Mouse (Mus musculus) forebrain, embryonic 11.5 days (tissue): Measurements from ENCODE around the gene Fyttd1. TPM values are rescaled to one million over a fixed set of nuclear protein-coding genes. Genes with fewer than 3 reads are reported as not detected.

Source experiments
- ATAC-seq: fragments of 200-750 bp; cut with Nextera tagmentation; replicated peaks from 2 replicates; pipeline ENCODE4 v1.8.0; 2017; ENCODE audit warnings: moderate TSS enrichment; ENCODE audit not compliant: low FRiP score
- DNase-seq: peaks from one replicate; pipeline ENCODE4 v3.0.0-alpha.2; 2017; ENCODE audit warnings: low spot score
- H3K27ac ChIP-seq: fragments of 300-500 bp; sonication (generic); 2 replicates; pipeline ENCODE4 v1.5.1; 2014; ENCODE audit warnings: low read depth, low read length
- H3K27me3 ChIP-seq: fragments of 300-500 bp; sonication (generic); 2 replicates; pipeline ENCODE4 v1.6.1; 2014; ENCODE audit warnings: mild to moderate bottlenecking, low read length, mixed read lengths; ENCODE audit not compliant: control insufficient read depth, insufficient read depth
- H3K36me3 ChIP-seq: fragments of 300-500 bp; sonication (generic); 2 replicates; pipeline ENCODE4 v1.6.1; 2014; ENCODE audit warnings: mild to moderate bottlenecking, low read length, moderate library complexity, mixed read lengths; ENCODE audit not compliant: control insufficient read depth, insufficient read depth
- H3K4me1 ChIP-seq: fragments of 300-500 bp; sonication (generic); replicated peaks from 2 replicates; pipeline ENCODE4 v1.6.1; 2014; ENCODE audit warnings: low read length, mixed read lengths; ENCODE audit not compliant: control insufficient read depth, insufficient read depth
- H3K4me2 ChIP-seq: fragments of 300-500 bp; sonication (generic); 2 replicates; pipeline ENCODE4 v1.6.1; 2014; ENCODE audit warnings: low read depth, mild to moderate bottlenecking, low read length, moderate library complexity, mixed read lengths; ENCODE audit not compliant: severe bottlenecking
- H3K4me3 ChIP-seq: fragments of 300-500 bp; sonication (generic); 2 replicates; pipeline ENCODE4 v1.5.1; 2014; ENCODE audit warnings: low read depth, low read length
- H3K9ac ChIP-seq: fragments of 300-500 bp; sonication (generic); 2 replicates; pipeline ENCODE4 v1.6.1; 2014; ENCODE audit warnings: low read length
- H3K9me3 ChIP-seq: fragments of 300-500 bp; sonication (generic); 2 replicates; pipeline ENCODE4 v1.6.1; 2016; ENCODE audit warnings: low read length, mixed read lengths; ENCODE audit not compliant: control insufficient read depth
- WGBS: fragments of 180-500 bp; shearing (Covaris S2); extraction: QIAGEN DNeasy Blood & Tissue Kit; methylation state at CpG from one replicate; pipeline ENCODE4 v1.1.7; 2014; 5-methylcytosine and 5-hydroxymethylcytosine counted together
- polyA plus RNA-seq: library from polyadenylated mRNA; unstranded; fragments of >200 nt; fragmentation: Nextera tagmentation; extraction: Ambion mirVana; gene quantifications from 2 replicates; pipeline ENCODE4 v1.2.1, GENCODE M21; 2014

Gene Fyttd1
- polyA plus RNA-seq, 1 experiment from 2014 or later = 118 TPM

- no peak overlapping the region for H3K9ac ChIP-seq
- ATAC-seq (no peak), DNase-seq (no peak)
- H3K4me3 ChIP-seq = no peak overlapping the region
- H3K4me1 ChIP-seq = no peaks in the 10 kb centered on the region
- no peak overlapping the region for H3K27ac ChIP-seq
- no peaks in the 10 kb centered on the region for H3K9me3 ChIP-seq
- no peaks in the 10 kb centered on the region for H3K27me3 ChIP-seq
- 96% methylated on average over 5 of the region's 5 CpGs for WGBS
- no peak overlapping the region for H3K4me2 ChIP-seq
- no peaks in the 10 kb centered on the region for H3K36me3 ChIP-seq
Measured at GRCm38 (mm10) chr16:32942694-32943093, 65.4 kb downstream of the Fyttd1 start.

- Histone ChIP-seq H3K9ac (no peak overlapping the region), H3K27me3 (no peaks in the 10 kb centered on the region), H3K4me1 (no peaks in the 10 kb centered on the region), H3K9me3 (no peaks in the 10 kb centered on the region), H3K36me3 (no peaks in the 10 kb centered on the region), H3K4me2 (no peak overlapping the region), H3K4me3 (no peak overlapping the region), H3K27ac (no peak overlapping the region)
- 44% methylated on average over 5 of the region's 5 CpGs for WGBS
- DNase-seq (no peak), ATAC-seq (no peak)
Measured at GRCm38 (mm10) chr16:32945379-32945778, 68.1 kb downstream of the Fyttd1 start.

- WGBS = 87% methylated on average over 8 of the region's 8 CpGs
- Histone ChIP-seq H3K4me3 (no peak overlapping the region), H3K9ac (no peak overlapping the region), H3K4me1 (no peaks in the 10 kb centered on the region), H3K27ac (no peak overlapping the region), H3K36me3 (no peaks in the 10 kb centered on the region), H3K9me3 (no peaks in the 10 kb centered on the region), H3K27me3 (no peaks in the 10 kb centered on the region), H3K4me2 (no peak overlapping the region)
- DNase-seq = no peak
- ATAC-seq = no peak
Measured at GRCm38 (mm10) chr16:32948016-32948415, 70.7 kb downstream of the Fyttd1 start.

- Histone ChIP-seq H3K4me2 (no peak overlapping the region), H3K4me3 (no peak overlapping the region), H3K27me3 (no peaks in the 10 kb centered on the region), H3K27ac (no peak overlapping the region), H3K9me3 (no peaks in the 10 kb centered on the region), H3K4me1 (no peaks in the 10 kb centered on the region), H3K36me3 (no peaks in the 10 kb centered on the region), H3K9ac (no peak overlapping the region)
- 88% methylated on average over 5 of the region's 5 CpGs for WGBS
- ATAC-seq (no peak), DNase-seq (no peak)
Measured at GRCm38 (mm10) chr16:32948656-32949055, 71.4 kb downstream of the Fyttd1 start.

GRCm38 (mm10) chr16:32949281-32949680 is 72.0 kb downstream of the Fyttd1 start:
- DNase-seq = no peak
- Histone ChIP-seq H3K4me3 (no peak overlapping the region), H3K9me3 (no peaks in the 10 kb centered on the region), H3K4me1 (no peaks in the 10 kb centered on the region), H3K9ac (no peak overlapping the region), H3K27me3 (no peaks in the 10 kb centered on the region), H3K4me2 (no peak overlapping the region), H3K27ac (no peak overlapping the region), H3K36me3 (no peaks in the 10 kb centered on the region)
- no peak for ATAC-seq

- Histone ChIP-seq H3K27ac (no peak overlapping the region), H3K4me2 (no peak overlapping the region), H3K4me3 (no peak overlapping the region), H3K4me1 (no peaks in the 10 kb centered on the region), H3K36me3 (no peaks in the 10 kb centered on the region; the same call in 1 of the 2 replicates), H3K27me3 (no peaks in the 10 kb centered on the region), H3K9me3 (no peaks in the 10 kb centered on the region), H3K9ac (no peak overlapping the region)
- ATAC-seq = no peak
- DNase-seq = no peak
- WGBS = 82% methylated on average over 2 of the region's 2 CpGs
Measured at GRCm38 (mm10) chr16:32951074-32951473, 73.8 kb downstream of the Fyttd1 start.

GRCm38 (mm10) chr16:32953806-32954205 is 76.5 kb downstream of the Fyttd1 start:
- Histone ChIP-seq H3K36me3 (no peaks in the 10 kb centered on the region; the same call in 1 of the 2 replicates), H3K4me2 (no peak overlapping the region), H3K27me3 (no peaks in the 10 kb centered on the region), H3K4me3 (no peak overlapping the region), H3K9me3 (no peaks in the 10 kb centered on the region), H3K9ac (no peak overlapping the region), H3K27ac (no peak overlapping the region), H3K4me1 (no peaks in the 10 kb centered on the region)
- WGBS = 87% methylated on average over 5 of the region's 5 CpGs
- no peak for DNase-seq
- ATAC-seq = no peak

- H3K36me3 ChIP-seq = no peaks in the 10 kb centered on the region; the same call in 1 of the 2 replicates
- no peaks in the 10 kb centered on the region for H3K4me1 ChIP-seq
- H3K4me3 ChIP-seq = no peak overlapping the region
- 88% methylated on average over 6 of the region's 6 CpGs for WGBS
- no peaks in the 10 kb centered on the region for H3K27me3 ChIP-seq
- no peak overlapping the region for H3K4me2 ChIP-seq
- H3K27ac ChIP-seq = no peak overlapping the region
- H3K9ac ChIP-seq = no peak overlapping the region
- ATAC-seq (no peak), DNase-seq (no peak)
- no peaks in the 10 kb centered on the region for H3K9me3 ChIP-seq
Measured at GRCm38 (mm10) chr16:32954304-32954703, 77.0 kb downstream of the Fyttd1 start.

- ATAC-seq (no peak), DNase-seq (no peak)
- Histone ChIP-seq H3K27ac (no peak overlapping the region), H3K4me3 (no peak overlapping the region), H3K9me3 (no peaks in the 10 kb centered on the region), H3K27me3 (no peaks in the 10 kb centered on the region), H3K9ac (no peak overlapping the region), H3K36me3 (no peaks in the 10 kb centered on the region; the same call in 1 of the 2 replicates), H3K4me2 (no peak overlapping the region), H3K4me1 (no peaks in the 10 kb centered on the region)
- WGBS = 75% methylated on average over 5 of the region's 5 CpGs
Measured at GRCm38 (mm10) chr16:32956889-32957288, 79.6 kb downstream of the Fyttd1 start.
